Mouse (Mus musculus) MEL (cell line): ENCODE measurements at regions not wholly inside any gene's neighbourhood (a gene's known extent, or its start where the extent isn't known, plus 50 kb on each side); places are given as distances from the start of the nearest gene placed in this dataset.

ENCODE experiments used
- DNase-seq: peaks from one replicate; pipeline ENCODE4 v3.0.0; 2011; ENCODE audit warnings: low read depth, low spot score
- H3K27ac ChIP-seq: 2 replicates; pipeline ENCODE4 v1.5.1; 2012; ENCODE audit warnings: low read depth, mild to moderate bottlenecking, control low read depth, low read length, moderate library complexity; ENCODE audit not compliant: control insufficient read depth
- H3K27me3 ChIP-seq, 2 experiments: fragments of 150-350 bp in 1 of 2; sonication (generic) in 1 of 2; 2 replicates each; pipeline ENCODE4 v1.6.1; 2012; ENCODE audit warnings: low read length in 2 of 2, mild to moderate bottlenecking in 2 of 2, improper control_type of control experiment in 1 of 2, moderate library complexity in 1 of 2; ENCODE audit not compliant: insufficient read depth in 2 of 2, control insufficient read depth in 1 of 2
- H3K36me3 ChIP-seq, 2 experiments: 2 replicates each; pipeline ENCODE4 v1.6.1; 2012 to 2014; ENCODE audit warnings: low read length in 2 of 2, improper control_type of control experiment in 1 of 2, inconsistent platforms in 1 of 2, mild to moderate bottlenecking in 1 of 2; ENCODE audit not compliant: insufficient read depth in 2 of 2, control insufficient read depth in 1 of 2
- H3K4me1 ChIP-seq, 2 experiments: fragments of 150-350 bp in 1 of 2; sonication (generic) in 1 of 2; 2 replicates each; pipeline ENCODE4 v1.6.1; 2012; ENCODE audit warnings: low read length in 2 of 2, improper control_type of control experiment in 1 of 2, mild to moderate bottlenecking in 1 of 2; ENCODE audit not compliant: insufficient read depth in 2 of 2, control insufficient read depth in 1 of 2
- H3K4me3 ChIP-seq, 2 experiments: fragments of 150-350 bp in 1 of 2; sonication (generic) in 1 of 2; 2 replicates each; pipeline ENCODE4 v1.5.1; 2012; ENCODE audit warnings: low read depth in 2 of 2, low read length in 2 of 2, mild to moderate bottlenecking in 2 of 2, moderate library complexity in 2 of 2, control low read depth in 1 of 2, improper control_type of control experiment in 1 of 2; ENCODE audit not compliant: control insufficient read depth in 1 of 2, insufficient read depth in 1 of 2
- H3K79me2 ChIP-seq: 2 replicates; pipeline ENCODE4 v1.6.1; 2012; ENCODE audit warnings: mild to moderate bottlenecking, low read length, moderate library complexity; ENCODE audit not compliant: control insufficient read depth, poor library complexity, insufficient read depth
- H3K9ac ChIP-seq: 2 replicates; pipeline ENCODE4 v1.6.1; 2012; ENCODE audit warnings: low read depth, mild to moderate bottlenecking, control low read depth, low read length, moderate library complexity; ENCODE audit not compliant: control insufficient read depth, poor library complexity, severe bottlenecking
- H3K9me3 ChIP-seq: fragments of 150-350 bp; sonication (generic); replicated peaks from 2 replicates; pipeline ENCODE4 v1.6.1; 2012; ENCODE audit warnings: mild to moderate bottlenecking, low read length, improper control_type of control experiment, moderate library complexity; ENCODE audit not compliant: insufficient read depth
- BHLHE40 ChIP-seq: IDR thresholded peaks from 2 replicates; pipeline ENCODE4 v1.6.1; 2012; ENCODE audit warnings: low read depth, mild to moderate bottlenecking, inconsistent platforms, low read length, improper control_type of control experiment, borderline replicate concordance
- CHD2 ChIP-seq: IDR thresholded peaks from 2 replicates; pipeline ENCODE4 v1.6.1; 2011; ENCODE audit warnings: low read length, improper control_type of control experiment
- HCFC1 ChIP-seq: IDR thresholded peaks from 2 replicates; pipeline ENCODE4 v1.6.1; 2012; ENCODE audit warnings: low read depth, mild to moderate bottlenecking, inconsistent platforms, low read length, improper control_type of control experiment, moderate library complexity
- JUND ChIP-seq: IDR thresholded peaks from 2 replicates; pipeline ENCODE4 v1.6.1; 2011; ENCODE audit warnings: low read depth, mild to moderate bottlenecking, improper control_type of control experiment, low read length
- MAZ ChIP-seq: IDR thresholded peaks from 2 replicates; pipeline ENCODE4 v1.6.1; 2012; ENCODE audit warnings: low read depth, mild to moderate bottlenecking, inconsistent platforms, low read length, improper control_type of control experiment
- NELFE ChIP-seq: IDR thresholded peaks from 2 replicates; pipeline ENCODE4 v1.6.1; 2011; ENCODE audit warnings: low read depth, low read length, improper control_type of control experiment
- POLR2AphosphoS5 ChIP-seq: IDR thresholded peaks from 2 replicates; pipeline ENCODE4 v1.6.1; 2012; ENCODE audit warnings: low read depth, borderline replicate concordance, mild to moderate bottlenecking, inconsistent platforms, low read length, moderate library complexity, mixed read lengths
- SIN3A ChIP-seq: IDR thresholded peaks from 2 replicates; pipeline ENCODE4 v1.6.1; 2012; ENCODE audit warnings: low read length, improper control_type of control experiment, inconsistent platforms
- SMC3 ChIP-seq: IDR thresholded peaks from 2 replicates; pipeline ENCODE4 v1.6.1; 2011; ENCODE audit warnings: low read depth, low read length, improper control_type of control experiment
- TBP ChIP-seq: IDR thresholded peaks from 2 replicates; pipeline ENCODE4 v1.8.0; 2011; ENCODE audit warnings: low read depth, low read length, improper control_type of control experiment
- TCF12 ChIP-seq: IDR thresholded peaks from 2 replicates; pipeline ENCODE4 v1.6.1; 2014; ENCODE audit warnings: low read depth, mild to moderate bottlenecking, inconsistent platforms, low read length, improper control_type of control experiment, moderate library complexity
- UBTF ChIP-seq: IDR thresholded peaks from 2 replicates; pipeline ENCODE4 v1.6.1; 2012; ENCODE audit warnings: low read depth, mild to moderate bottlenecking, inconsistent platforms, low read length, improper control_type of control experiment, moderate library complexity, borderline replicate concordance; ENCODE audit not compliant: insufficient read depth
- ZC3H11A ChIP-seq: IDR thresholded peaks from 2 replicates; pipeline ENCODE4 v1.6.1; 2012; ENCODE audit warnings: low read depth, mild to moderate bottlenecking, inconsistent platforms, low read length, improper control_type of control experiment
- ZMIZ1 ChIP-seq: IDR thresholded peaks from 2 replicates; pipeline ENCODE4 v1.6.1; 2012; ENCODE audit warnings: low read depth, mild to moderate bottlenecking, inconsistent platforms, low read length, improper control_type of control experiment, moderate library complexity

DNA sequence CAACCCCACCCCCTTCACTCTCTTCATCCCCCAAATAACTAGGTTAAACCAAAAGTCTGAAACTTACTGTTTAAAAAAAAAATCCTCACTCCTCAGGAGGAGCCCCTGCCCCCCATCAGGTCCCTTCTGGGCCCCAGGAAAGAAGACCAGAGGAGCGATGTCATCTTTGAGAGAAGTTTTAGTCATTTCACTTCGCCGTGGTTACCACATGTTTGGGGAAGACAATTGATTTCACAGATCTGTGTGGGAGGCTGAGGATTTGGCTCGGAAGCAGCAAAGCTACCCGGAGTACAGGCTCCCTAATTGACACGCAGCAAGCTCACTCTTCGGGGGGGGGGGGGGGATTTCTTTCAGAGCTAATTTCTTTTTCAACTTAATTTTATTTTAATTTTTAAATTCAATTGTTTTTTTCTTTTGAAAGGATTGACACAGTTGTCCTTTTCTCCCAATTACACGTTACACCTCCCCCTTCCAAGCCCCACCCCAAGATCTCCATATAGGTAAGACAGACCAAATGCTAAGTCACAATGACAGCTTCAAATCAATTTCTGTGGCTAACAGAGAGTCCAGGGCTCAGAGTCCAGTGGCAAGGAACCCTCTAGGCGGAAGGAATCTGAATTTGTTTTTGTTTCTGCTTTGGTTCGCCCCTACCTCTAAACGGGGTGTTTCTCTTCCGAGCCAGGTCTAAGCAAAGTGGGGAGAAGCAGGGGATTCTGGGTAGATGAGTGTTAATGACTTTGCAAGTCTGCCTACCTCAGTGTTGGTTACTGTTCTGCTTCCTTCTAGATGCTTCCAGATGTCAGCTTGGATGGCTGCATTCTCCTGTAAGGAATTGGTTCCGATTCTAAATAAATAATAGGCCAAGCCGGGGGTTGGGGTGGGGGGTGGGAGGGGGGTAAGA is 98.2 kb upstream of the Ado start:
- Histone ChIP-seq H3K27ac (no peak overlapping the region), H3K9ac (no peak overlapping the region), H3K27me3 (no peaks in the 10 kb centered on the region)
- DNase-seq: no peak
- no peak for TF ChIP-seq UBTF
- TF ChIP-seq MAZ: no peak
- TF ChIP-seq BHLHE40: no peak
- no peak for TF ChIP-seq ZMIZ1
- no peak for TF ChIP-seq SMC3
- no peak for TF ChIP-seq JUND
- TF ChIP-seq, all 39 proteins: peak for 0
- no peaks in the 10 kb centered on the region for H3K9me3 ChIP-seq
- H3K36me3 ChIP-seq: peaks cover 0 to 5% of the 10 kb centered on the region in 2 experiments; a peak in 2 of 4 replicates
- peaks cover 0 to 8% of the 10 kb centered on the region in 2 experiments; a peak in 3 of 4 replicates for H3K4me1 ChIP-seq
- H3K4me3 ChIP-seq: no peak overlapping the region
- no peaks in the 10 kb centered on the region for H3K79me2 ChIP-seq

- H3K27me3 ChIP-seq: no peaks in the 10 kb centered on the region
- H3K9ac ChIP-seq: no peak overlapping the region
- no peak for DNase-seq
- TF ChIP-seq NELFE (no peak), TCF12 (no peak), HCFC1 (no peak), CHD2 (no peak), MAZ (no peak), SIN3A (no peak), SMC3 (no peak), JUND (no peak), POLR2AphosphoS5 (no peak), TBP (no peak), ZMIZ1 (no peak), ZC3H11A (no peak)
- H3K9me3 ChIP-seq: no peaks in the 10 kb centered on the region
- peaks cover 0 to 8% of the 10 kb centered on the region in 2 experiments; a peak in 3 of 4 replicates for H3K4me1 ChIP-seq
- peaks cover 0 to 5% of the 10 kb centered on the region in 2 experiments; a peak in 2 of 4 replicates for H3K36me3 ChIP-seq
- no peaks in the 10 kb centered on the region for H3K79me2 ChIP-seq
- no peak overlapping the region for H3K4me3 ChIP-seq
- H3K27ac ChIP-seq: no peak overlapping the region
Measured at GRCm38 (mm10) chr10:67645821-67646220, 97.1 kb upstream of the Ado start.
